Mouse (Mus musculus): ENCODE data around the gene Tnfrsf14.

DNA sequence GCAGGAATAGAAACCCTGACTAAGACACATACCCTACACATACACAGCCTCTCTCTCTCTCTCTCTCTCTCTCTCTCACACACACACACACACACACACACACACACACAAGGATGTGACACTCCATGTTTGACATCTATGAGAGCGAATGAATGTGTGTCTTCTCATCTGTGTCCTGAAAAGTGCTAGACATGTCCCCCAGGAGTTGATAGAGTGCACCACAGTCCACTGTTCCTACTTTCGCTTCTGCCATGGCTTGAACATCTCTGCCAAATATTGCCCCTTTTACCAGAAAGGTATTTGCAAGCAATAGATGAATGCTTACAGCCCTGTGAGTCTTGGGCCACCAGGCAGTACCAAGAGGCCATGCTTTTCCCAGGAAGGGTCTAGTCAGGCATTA, 11.8 kb upstream of the Tnfrsf14 start:
- no peak for TF ChIP-seq CTCF (IDR thresholded peaks at IDR 0.05; ENCODE audit: low read depth, low read length)
- TF ChIP-seq POLR2A (IDR thresholded peaks at IDR 0.05; ENCODE audit: borderline replicate concordance, low read depth, low read length), result no peak

Data from bone marrow macrophage, adult 2 months (primary cell).